Mouse (Mus musculus) thymus, adult 2 months (tissue): ENCODE measurements around the gene Gm7861. TPM values are rescaled to one million over a fixed set of nuclear protein-coding genes. Genes with fewer than 3 reads are reported as not detected.
"Not testable (repeated sequence)": the region's sequence is repeated elsewhere in the genome, so short reads cannot be mapped to it uniquely, and the experiment has no call there.

Source experiments
- DNase-seq: peaks from one replicate; pipeline ENCODE4 v3.0.0; 2021
- H3K27ac ChIP-seq: fragments of 200-500 bp; 2 replicates; pipeline ENCODE4 v1.5.1; 2012; ENCODE audit warnings: low read length, control low read depth; ENCODE audit not compliant: control insufficient read depth, insufficient read depth
- H3K27me3 ChIP-seq: fragments of 200-500 bp; 2 replicates; pipeline ENCODE4 v1.6.1; 2012; ENCODE audit warnings: mild to moderate bottlenecking, low read length, moderate library complexity, mixed read lengths; ENCODE audit not compliant: control insufficient read depth, insufficient read depth
- H3K36me3 ChIP-seq: fragments of 200-500 bp; 2 replicates; pipeline ENCODE4 v1.6.1; 2012; ENCODE audit warnings: mild to moderate bottlenecking, low read length, moderate library complexity; ENCODE audit not compliant: control insufficient read depth, insufficient read depth
- H3K4me1 ChIP-seq: fragments of 200-500 bp; replicated peaks from 2 replicates; pipeline ENCODE4 v1.6.1; 2012; ENCODE audit warnings: low read length; ENCODE audit not compliant: control insufficient read depth, insufficient read depth
- H3K4me3 ChIP-seq: fragments of 200-500 bp; 2 replicates; pipeline ENCODE4 v1.5.1; 2012; ENCODE audit warnings: mild to moderate bottlenecking, low read length, control low read depth, moderate library complexity; ENCODE audit not compliant: control insufficient read depth, insufficient read depth
- WGBS: fragments of 180-500 bp; shearing (Covaris S2); methylation state at CpG from one replicate; pipeline ENCODE4 v1.1.7; 2018; 5-methylcytosine and 5-hydroxymethylcytosine counted together
- polyA plus RNA-seq: library from polyadenylated mRNA; depleted of rRNA; stranded (reverse); fragments of >200 nt; gene quantifications from 2 replicates; pipeline ENCODE4 v1.2.3, GENCODE M21; 2012; rRNA removed

Gene Gm7861
- polyA plus RNA-seq: not detected in 2 replicates

DNA sequence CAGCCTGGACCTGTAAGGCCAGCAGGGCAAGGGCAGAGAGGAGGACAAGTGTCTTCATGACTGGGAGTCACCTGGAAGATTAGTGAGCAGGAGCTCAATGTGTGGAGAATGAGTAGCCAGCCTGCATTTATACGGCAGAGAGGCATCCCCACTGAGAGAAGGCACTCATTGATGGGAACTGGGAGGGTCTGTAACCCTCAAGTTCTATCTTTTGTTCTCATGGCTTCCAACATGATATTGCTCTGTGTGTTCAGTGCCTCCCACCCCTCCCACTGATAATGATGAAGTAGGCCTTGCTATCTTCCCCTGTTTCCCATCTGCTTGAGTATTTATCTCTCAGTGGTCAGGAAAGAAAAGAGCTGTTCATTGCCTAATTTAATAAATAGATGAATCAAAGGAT is at the start of gene Gm7861:
Gene Gm7861, minus strand, starts transcription at position 101 of the 400 bp plus-strand sequence.
- H3K4me3 ChIP-seq, H3K27ac ChIP-seq, H3K4me1 ChIP-seq, DNase-seq, H3K36me3 ChIP-seq, H3K27me3 ChIP-seq: not testable (repeated sequence)
- no CpG with 5 or more reads among the region's 1 CpGs for WGBS

DNA sequence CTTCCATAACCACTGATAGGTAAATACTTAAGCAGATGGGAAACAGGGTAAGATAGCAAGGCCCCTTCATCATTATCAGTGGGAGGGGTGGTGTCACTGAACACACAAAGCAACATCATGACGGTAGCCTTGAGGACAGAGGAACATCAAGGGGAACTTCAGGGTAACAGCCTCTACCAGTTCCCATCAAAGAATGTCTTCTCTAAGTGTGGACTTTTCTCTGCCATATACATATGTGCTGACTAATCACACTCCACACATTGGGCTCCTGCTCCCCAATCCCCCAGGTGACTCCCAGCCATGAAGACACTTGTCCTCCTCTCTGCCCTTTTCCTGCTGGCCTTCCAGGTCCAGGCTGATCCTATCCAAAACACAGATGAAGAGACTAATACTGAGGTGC is 23.6 kb upstream of the Gm7861 start, which contains the start of gene Defa26:
Gene Defa26, plus strand, starts transcription at position 301 of the 400 bp plus-strand sequence.
- H3K36me3 ChIP-seq, H3K4me1 ChIP-seq, H3K4me3 ChIP-seq, DNase-seq, H3K27me3 ChIP-seq, H3K27ac ChIP-seq: not testable (repeated sequence)
- 100% methylated on average over 1 of the region's 1 CpGs for WGBS

DNA sequence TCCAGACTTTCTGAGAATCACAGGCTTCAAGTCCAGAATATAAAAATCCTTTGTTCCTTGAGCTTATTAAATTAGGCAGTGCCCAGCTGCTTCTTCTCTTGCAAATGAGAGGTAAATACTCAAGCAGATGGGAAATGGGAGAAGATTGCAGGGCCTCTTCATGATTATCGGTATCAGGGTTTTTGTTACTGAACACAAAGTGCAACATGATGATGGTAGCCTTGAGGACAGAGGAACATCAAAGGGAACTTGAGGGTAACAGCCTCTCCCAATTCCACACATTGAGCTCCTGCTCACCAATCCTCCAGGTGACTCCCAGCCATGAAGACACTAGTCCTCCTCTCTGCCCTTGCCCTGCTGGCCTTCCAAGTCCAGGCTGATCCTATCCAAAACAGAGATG is 11.6 kb downstream of the Gm7861 start, which contains the start of gene Defa28:
Gene Defa28, plus strand, starts transcription at position 301 of the 400 bp plus-strand sequence.
- H3K4me1 ChIP-seq, DNase-seq, H3K36me3 ChIP-seq, H3K4me3 ChIP-seq, H3K27me3 ChIP-seq, H3K27ac ChIP-seq: not testable (repeated sequence)
- WGBS: no CpG with 5 or more reads among the region's 1 CpGs

DNA sequence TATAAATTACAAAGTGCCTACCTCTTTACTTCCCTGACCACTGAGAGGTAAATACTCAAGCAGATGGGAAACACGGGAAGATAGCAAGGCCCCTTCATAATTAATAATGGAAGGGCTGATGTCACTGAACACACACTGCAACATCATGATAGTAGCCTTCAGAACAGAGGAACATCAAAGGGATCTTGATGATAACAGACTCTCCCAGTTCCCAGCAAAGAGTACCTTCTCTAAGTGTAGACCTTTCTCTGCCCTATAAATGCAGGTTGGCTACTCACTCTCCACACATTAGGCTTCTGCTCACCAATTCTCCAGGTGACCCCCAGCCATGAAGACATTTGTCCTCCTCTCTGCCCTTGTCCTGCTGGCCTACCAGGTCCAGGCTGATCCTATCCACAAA is 29.2 kb downstream of the Gm7861 start, which contains the start of gene Defa37:
Gene Defa37, plus strand, starts transcription at position 301 of the 400 bp plus-strand sequence.
- H3K4me3 ChIP-seq, H3K36me3 ChIP-seq, H3K4me1 ChIP-seq, DNase-seq, H3K27ac ChIP-seq, H3K27me3 ChIP-seq: not testable (repeated sequence)
- WGBS: no CpG with 5 or more reads among the region's 1 CpGs

Other genes with a start within 250 kb of the Gm7861 start
- not detected in 2 replicates for gene Defa2, start 216.0 kb downstream of the Gm7861 start, polyA plus RNA-seq
- not detected in 2 replicates for gene Defa33, start 202.7 kb downstream of the Gm7861 start, polyA plus RNA-seq
- gene Defa36, start 167.1 kb downstream of the Gm7861 start, polyA plus RNA-seq: not detected in 2 replicates
- 0.39 TPM in 1 of 2 replicates, not detected in the other for gene Gm7849, start 137.9 kb downstream of the Gm7861 start, polyA plus RNA-seq
- gene Defa20, start 85.2 kb downstream of the Gm7861 start, polyA plus RNA-seq: not detected in 2 replicates
- gene Defa32, start 65.5 kb downstream of the Gm7861 start, polyA plus RNA-seq: not detected in 2 replicates
- not detected in 2 replicates for gene Defa37, start 29.1 kb downstream of the Gm7861 start, polyA plus RNA-seq
- not detected in 2 replicates for gene Defa28, start 11.5 kb downstream of the Gm7861 start, polyA plus RNA-seq
- gene Defa26, start 23.7 kb upstream of the Gm7861 start, polyA plus RNA-seq: not detected in 2 replicates
- gene Defa17, start 61.3 kb upstream of the Gm7861 start, polyA plus RNA-seq: not detected in 2 replicates
- not detected in 2 replicates for gene Defa34, start 71.3 kb upstream of the Gm7861 start, polyA plus RNA-seq
- gene AY761184, start 109.1 kb upstream of the Gm7861 start, polyA plus RNA-seq: 0.36 TPM in 1 of 2 replicates, not detected in the other
- gene Defa24, start 140.0 kb upstream of the Gm7861 start, polyA plus RNA-seq: 0.50 and 0.77 TPM in 2 replicates
- gene Defb50, start 229.0 kb upstream of the Gm7861 start, polyA plus RNA-seq: not detected in 2 replicates
- not detected in 2 replicates for gene Defb2, start 245.4 kb upstream of the Gm7861 start, polyA plus RNA-seq